Mouse (Mus musculus) embryo, embryonic 10 days (tissue): ENCODE data around the gene Gm5475.
"Not testable (repeated sequence)": the region's sequence is repeated elsewhere in the genome, so short reads cannot be mapped to it uniquely, and the experiment has no call there.

Experiments used
- DNase-seq: peaks from one replicate; pipeline ENCODE4 v3.0.0-alpha.2; 2015; ENCODE audit warnings: low spot score

Gene Gm5475

GRCm38 (mm10) chr15:100421758-100422197, at the start of gene Gm5475:
TSS of gene Gm5475 (plus strand) at chr15:100422147.
- not testable (repeated sequence) for DNase-seq

- peak; percentile 70 for DNase-seq
Observed at GRCm38 (mm10) chr15:100375066-100375465, 46.9 kb upstream of the Gm5475 start.

GRCm38 (mm10) chr15:100377847-100378505, 44.0 kb upstream of the Gm5475 start:
- DNase-seq = not testable (repeated sequence)

GRCm38 (mm10) chr15:100379658-100380057, 42.3 kb upstream of the Gm5475 start:
- DNase-seq = no peak

DNA sequence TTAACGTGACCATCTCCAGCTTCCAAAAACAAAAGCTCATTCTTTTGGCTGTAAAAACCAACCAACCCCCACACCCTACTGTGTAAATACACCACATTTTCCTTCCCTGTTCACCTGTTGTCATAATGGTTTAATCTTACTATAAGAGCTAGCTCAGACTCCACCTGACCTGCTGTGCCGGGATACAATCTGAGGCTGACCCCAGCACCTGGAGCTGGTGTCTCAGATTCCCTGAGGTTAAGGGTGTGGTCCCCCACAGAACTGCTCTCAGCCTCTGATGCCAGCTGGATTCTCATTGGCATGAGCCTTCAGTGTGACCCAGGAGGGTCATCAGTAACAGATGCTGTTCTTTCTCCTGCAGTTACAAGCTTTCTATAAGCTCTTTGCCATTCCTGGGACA, 41.8 kb upstream of the Gm5475 start:
- no peak for DNase-seq

GRCm38 (mm10) chr15:100385705-100386104, 36.2 kb upstream of the Gm5475 start:
- DNase-seq = no peak

- no peak for DNase-seq
Observed at GRCm38 (mm10) chr15:100387544-100388223, 34.3 kb upstream of the Gm5475 start.

DNA sequence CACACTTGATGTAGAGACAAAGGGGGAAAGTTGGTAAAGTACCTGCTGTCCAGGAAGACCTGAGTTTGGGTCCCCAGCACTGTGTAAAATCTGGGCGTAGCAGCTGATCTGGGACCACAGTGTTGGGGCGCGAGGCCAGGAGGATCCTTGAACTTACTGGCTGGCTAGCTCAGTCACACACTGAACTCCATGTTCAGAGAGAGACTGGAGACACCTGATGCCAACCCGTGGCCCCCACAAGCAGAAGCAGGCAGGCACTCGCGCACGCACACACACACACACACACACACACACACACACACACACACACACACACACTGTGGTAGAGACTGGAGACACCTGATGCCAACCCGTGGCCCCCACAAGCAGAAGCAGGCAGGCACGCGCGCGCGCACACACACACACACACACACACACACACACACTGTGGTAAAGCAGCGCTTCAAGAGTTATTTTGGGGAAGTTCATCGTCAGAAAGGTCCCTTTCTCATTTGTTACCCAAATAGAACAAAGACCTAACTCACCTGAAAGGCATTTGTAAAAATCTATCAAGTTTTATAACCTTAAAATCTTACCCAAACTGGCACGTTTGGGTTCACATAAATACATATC, 33.6 kb upstream of the Gm5475 start:
- no peak for DNase-seq

GRCm38 (mm10) chr15:100388886-100389285, 33.1 kb upstream of the Gm5475 start:
- no peak for DNase-seq

GRCm38 (mm10) chr15:100391066-100391465, 30.9 kb upstream of the Gm5475 start:
- no peak for DNase-seq

DNA sequence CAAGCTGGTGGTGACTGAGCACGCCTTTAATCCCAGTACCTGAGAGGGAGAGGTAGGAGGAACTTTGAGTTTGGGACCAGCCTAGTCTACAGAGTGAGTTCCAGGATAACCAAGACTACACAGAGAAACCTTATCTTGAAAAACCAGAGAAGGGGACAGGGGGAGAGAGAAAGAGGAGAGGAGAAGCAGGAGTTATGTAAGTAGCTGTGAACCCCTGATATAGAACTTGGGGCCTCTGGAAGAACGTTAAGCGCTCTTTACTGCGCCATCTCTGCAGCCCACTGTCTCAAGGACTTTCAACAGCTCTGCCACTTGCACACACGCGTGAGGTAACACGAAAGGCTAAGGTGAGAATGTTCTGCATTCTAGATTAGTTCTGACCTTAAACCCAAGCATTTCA, 30.3 kb upstream of the Gm5475 start:
- no peak for DNase-seq

- DNase-seq = no peak
Observed at GRCm38 (mm10) chr15:100393016-100393415, 28.9 kb upstream of the Gm5475 start.

DNA sequence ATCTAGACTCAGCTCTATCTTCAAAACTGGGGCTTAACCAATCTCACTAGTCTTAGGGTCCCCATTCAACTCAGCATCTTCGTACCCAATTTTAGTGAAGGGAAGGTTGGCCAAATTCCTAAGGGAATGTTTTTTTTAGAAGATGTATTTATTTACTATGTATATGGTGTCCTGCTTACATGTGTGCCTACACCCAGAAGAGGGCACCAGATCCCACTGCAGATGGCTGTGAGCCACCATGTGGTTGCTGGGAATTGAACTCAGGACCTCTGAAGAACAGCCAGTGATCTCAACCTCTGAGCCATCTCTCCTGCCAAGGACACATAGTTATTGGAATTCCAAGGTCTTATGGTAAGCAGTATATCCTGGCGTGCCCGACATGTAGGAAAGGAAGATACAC, 26.4 kb upstream of the Gm5475 start:
- no peak for DNase-seq

- DNase-seq = no peak
Observed at GRCm38 (mm10) chr15:100400592-100401250, 21.2 kb upstream of the Gm5475 start.

- no peak for DNase-seq
Observed at GRCm38 (mm10) chr15:100401811-100402210, 20.1 kb upstream of the Gm5475 start.

GRCm38 (mm10) chr15:100402347-100402746, 19.6 kb upstream of the Gm5475 start:
- DNase-seq = no peak

DNA sequence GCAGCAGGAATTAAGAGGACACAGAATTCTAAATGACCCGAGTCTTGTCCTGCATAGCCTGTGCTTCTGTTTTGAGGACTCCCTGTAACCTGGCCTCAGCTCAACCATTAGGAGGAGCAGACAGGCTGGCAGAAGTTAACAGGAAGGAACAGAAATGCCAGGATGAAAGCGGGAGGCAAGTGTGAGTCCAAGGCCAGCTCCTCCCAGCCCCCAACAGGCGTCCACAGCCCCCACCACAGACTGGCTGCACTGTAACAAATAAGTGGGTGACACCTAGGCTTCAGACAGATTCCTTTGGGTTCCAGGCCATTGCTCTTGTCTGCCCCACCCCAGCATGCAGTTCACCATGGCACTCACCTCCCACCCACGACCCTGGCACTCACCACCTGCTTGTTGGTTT, 19.1 kb upstream of the Gm5475 start:
- DNase-seq = no peak

DNA sequence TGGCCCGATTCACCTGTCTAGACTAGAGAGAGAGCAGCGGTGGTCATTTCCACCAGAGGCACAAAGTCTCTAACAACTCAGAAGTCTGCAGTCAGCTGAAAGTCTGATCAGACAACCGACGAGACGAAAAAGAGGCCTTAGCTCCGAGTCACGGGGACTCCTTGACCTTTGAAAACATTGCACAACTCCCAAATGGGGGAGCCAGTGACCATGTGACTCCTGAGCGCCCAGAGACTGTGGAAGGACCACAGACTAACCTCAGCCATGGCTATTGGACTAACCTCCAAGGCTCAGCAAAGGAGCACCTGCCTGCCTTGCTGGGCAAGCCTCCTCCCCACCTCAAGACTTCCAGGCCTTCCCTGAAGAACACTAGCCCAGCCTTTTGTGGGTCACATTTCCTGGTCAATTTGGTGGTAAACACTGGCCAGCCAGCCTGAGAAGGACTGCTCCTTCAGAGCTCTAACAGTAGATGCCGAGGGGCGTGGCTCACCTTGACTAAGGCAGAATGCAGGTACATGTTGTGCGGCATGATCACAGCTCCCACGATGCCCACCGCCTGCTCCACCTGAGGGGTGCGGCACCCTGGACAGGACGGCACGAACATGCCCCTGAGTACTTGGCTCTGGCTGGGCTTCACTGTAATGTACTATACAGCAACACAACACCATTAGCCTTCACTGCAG, 18.5 kb upstream of the Gm5475 start:
- no peak for DNase-seq

DNA sequence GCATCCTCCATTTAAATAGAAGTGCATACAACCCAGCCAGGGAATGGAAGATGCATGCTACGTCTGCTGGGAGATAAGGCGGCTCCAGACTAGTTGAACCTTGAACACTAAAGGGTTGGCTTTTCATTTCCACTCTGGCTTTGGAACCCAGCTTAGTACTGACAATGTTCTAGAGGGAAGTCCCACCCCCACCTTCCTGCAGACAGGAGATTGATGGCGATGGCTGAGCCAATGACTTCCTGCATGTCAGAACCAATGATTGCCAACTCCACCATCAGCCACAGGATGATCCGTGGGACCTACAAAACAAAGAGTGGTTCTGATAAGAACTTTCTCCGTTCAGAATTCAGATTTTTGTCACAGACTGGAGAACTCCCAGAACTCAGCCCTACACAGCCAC, 15.9 kb upstream of the Gm5475 start:
- no peak for DNase-seq

DNA sequence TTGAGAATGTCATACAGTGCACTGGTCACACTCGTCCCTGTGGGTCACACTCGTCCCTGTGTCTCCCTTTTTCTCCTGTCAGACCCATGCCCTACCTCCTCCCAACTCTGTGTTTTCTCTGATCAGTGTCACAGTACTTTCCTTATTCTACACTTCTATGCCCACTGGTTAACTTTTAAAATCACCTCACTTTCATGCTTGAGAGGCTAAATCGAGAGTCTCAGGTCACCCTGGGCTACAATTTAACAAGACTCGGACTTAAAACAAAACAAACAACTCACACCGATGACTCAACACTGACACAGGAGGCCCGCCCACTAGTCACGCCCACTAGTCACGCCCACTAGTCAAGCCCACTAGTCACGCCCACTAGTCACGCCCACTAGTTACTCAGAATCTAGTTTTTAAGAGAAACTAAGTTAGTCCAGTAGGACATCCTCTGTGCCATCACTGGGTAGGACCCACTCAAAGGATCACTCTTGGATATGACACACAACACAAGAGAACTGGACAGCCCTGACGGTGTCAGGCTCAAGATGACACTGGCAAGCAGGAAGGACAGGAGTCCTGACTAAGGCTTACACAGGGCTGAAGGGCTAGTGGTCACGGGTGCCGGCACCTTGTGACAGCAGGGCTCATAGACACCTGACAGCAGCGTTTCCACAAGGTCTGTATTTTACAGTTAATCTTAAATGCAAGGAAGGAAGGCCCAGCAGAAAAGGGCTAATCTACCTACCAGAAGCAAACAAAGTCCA, 10.9 kb upstream of the Gm5475 start:
- DNase-seq = peak; percentile 45

- DNase-seq = no peak
Observed at GRCm38 (mm10) chr15:100411731-100412130, 10.2 kb upstream of the Gm5475 start.
